10 mouse cellular contexts compared by ENCODE assay signal in the genomic region with DNA sequence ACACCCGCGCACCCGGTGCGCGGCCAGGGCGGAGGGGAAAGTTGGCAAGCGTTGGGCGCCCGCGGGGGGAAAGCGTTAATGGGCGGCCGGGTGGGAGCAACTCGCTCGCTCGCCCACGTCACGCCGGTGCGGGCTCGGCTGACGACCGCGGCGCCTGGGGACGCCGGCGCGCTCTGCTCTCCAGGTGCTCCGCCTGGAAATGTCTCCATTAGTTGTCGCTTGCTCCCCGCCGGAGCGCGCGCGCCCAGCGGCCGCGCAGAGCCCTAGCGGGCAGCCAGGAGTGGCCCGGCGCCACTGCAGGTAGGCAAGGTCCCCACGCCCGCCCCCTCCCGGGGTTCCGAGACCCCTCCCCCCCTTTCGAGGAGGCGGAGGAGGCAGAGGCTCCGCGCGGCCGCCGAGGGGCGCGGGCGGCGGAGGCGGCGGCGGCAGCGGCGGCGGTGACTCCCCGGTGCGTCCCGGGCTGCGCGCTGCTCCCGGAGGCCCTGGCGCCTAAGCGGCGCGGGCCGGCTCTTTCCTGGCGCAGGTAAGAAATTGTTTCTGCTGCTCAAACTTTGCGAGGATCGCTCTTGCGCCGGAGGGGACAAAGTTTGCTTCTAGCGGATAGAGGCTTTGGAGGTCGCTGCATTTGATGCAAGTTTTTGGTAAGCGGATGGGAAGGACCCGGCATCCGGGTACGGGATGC. TPM values are rescaled to one million over a fixed set of nuclear protein-coding genes. Genes with fewer than 3 reads are reported as not detected.
DNase-seq lines count a peak whose midpoint lies in the region; ATAC-seq lines count a peak whose summit lies in the region.
"Had no signal": no experiment of that assay in that cellular context is flagged by ENCODE, and none has a peak within 500 bp of the region (broad histone marks: within the 10 kb centered on the region; RNA-seq: fewer than 3 reads in every experiment).

A gene (plus strand): TSS at position 126 of the 682 bp plus-strand sequence.

- DNase-seq in lung, postnatal 4 days: no peak
- DNase-seq in spleen, postnatal 36 days (ENCODE audit: low spot score in 2 of 2): no peak
- DNase-seq in right cerebral cortex, postnatal 14 days: no peak
- no peak for DNase-seq in urinary bladder, adult 2 months (ENCODE audit: low spot score)
- DNase-seq: cerebellum, adult 11-12 months; kidney, postnatal 25 days had no signal

- H3K4me3 ChIP-seq in lung, embryonic 15.5 days: peak within 1 kb of the TSS; percentile 34
- H3K4me3 ChIP-seq in heart, embryonic 14.5 days (ENCODE audit: control insufficient read depth in 1 of 2, insufficient read depth in 1 of 2, low read depth in 1 of 2, low read length in 2 of 2): peak within 1 kb of the TSS; percentile 67 to 82
- H3K4me3 ChIP-seq in limb, embryonic 12.5 days (replicated peaks): peak within 1 kb of the TSS; percentile 53
- peak within 1 kb of the TSS; percentile 37 for H3K4me3 ChIP-seq in stomach, embryonic 16.5 days (replicated peaks; ENCODE audit: low read length)

- H3K27me3 ChIP-seq in lung, embryonic 15.5 days: peaks cover 90% of the 10 kb centered on the region
- H3K27me3 ChIP-seq in heart, embryonic 14.5 days (ENCODE audit: control insufficient read depth, insufficient read depth, low read length): peaks cover 67% of the 10 kb centered on the region
- peaks cover 95% of the 10 kb centered on the region for H3K27me3 ChIP-seq in limb, embryonic 12.5 days
- peaks cover 92% of the 10 kb centered on the region for H3K27me3 ChIP-seq in stomach, embryonic 16.5 days (ENCODE audit: control insufficient read depth, insufficient read depth, low read length)

- H3K9ac ChIP-seq in lung, embryonic 15.5 days: no peak within 1 kb of the TSS
- peak within 1 kb of the TSS; percentile 96 for H3K9ac ChIP-seq in heart, embryonic 14.5 days (ENCODE audit: low read length)
- peak within 1 kb of the TSS; percentile 48 for H3K9ac ChIP-seq in limb, embryonic 12.5 days (replicated peaks)
- H3K9ac ChIP-seq in stomach, embryonic 16.5 days (ENCODE audit: low read length): no peak within 1 kb of the TSS

- peaks cover 29% of the 10 kb centered on the region for H3K4me1 ChIP-seq in lung, embryonic 15.5 days
- H3K4me1 ChIP-seq in heart, embryonic 14.5 days (ENCODE audit: control insufficient read depth in 2 of 2, insufficient read depth in 2 of 2, low read length in 2 of 2): peaks cover 18 to 43% of the 10 kb centered on the region in 2 experiments
- H3K4me1 ChIP-seq in limb, embryonic 12.5 days (replicated peaks): peaks cover 28% of the 10 kb centered on the region
- H3K4me1 ChIP-seq in stomach, embryonic 16.5 days (ENCODE audit: control insufficient read depth, insufficient read depth, low read length): peaks cover 12% of the 10 kb centered on the region; the same call in 1 of the 2 replicates

- no peak within 1 kb of the TSS for H3K27ac ChIP-seq in lung, embryonic 15.5 days
- H3K27ac ChIP-seq in heart, embryonic 14.5 days (replicated peaks in 1 of 2; ENCODE audit: control insufficient read depth in 1 of 2, insufficient read depth in 1 of 2, low read depth in 2 of 2, low read length in 2 of 2): peak within 1 kb of the TSS; percentile 97
- H3K27ac ChIP-seq in limb, embryonic 12.5 days: no peak within 1 kb of the TSS
- H3K27ac ChIP-seq in stomach, embryonic 16.5 days (ENCODE audit: low read length): no peak within 1 kb of the TSS

- H3K4me2 ChIP-seq in lung, embryonic 15.5 days: peak within 1 kb of the TSS; percentile 58
- peak within 1 kb of the TSS; percentile 85 for H3K4me2 ChIP-seq in heart, embryonic 14.5 days (ENCODE audit: low read length)
- peak within 1 kb of the TSS; percentile 91 for H3K4me2 ChIP-seq in limb, embryonic 12.5 days
- peak within 1 kb of the TSS; percentile 52 for H3K4me2 ChIP-seq in stomach, embryonic 16.5 days (ENCODE audit: low read depth, low read length)

- WGBS in lung, embryonic 15.5 days: under 1% methylated on average over 67 of the region's 86 CpGs
- WGBS in heart, embryonic 14.5 days: under 1% methylated on average over 77 of the region's 86 CpGs
- WGBS in limb, embryonic 12.5 days: under 1% methylated on average over 71 of the region's 86 CpGs
- WGBS in stomach, embryonic 16.5 days: under 1% methylated on average over 84 of the region's 86 CpGs

- H3K36me3 ChIP-seq in lung, embryonic 15.5 days: no peaks in the 10 kb centered on the region
- H3K36me3 ChIP-seq in heart, embryonic 14.5 days (ENCODE audit: control insufficient read depth, insufficient read depth, low read length): peaks cover 7% of the 10 kb centered on the region; the same call in 1 of the 2 replicates
- no peaks in the 10 kb centered on the region for H3K36me3 ChIP-seq in limb, embryonic 12.5 days
- H3K36me3 ChIP-seq in stomach, embryonic 16.5 days (ENCODE audit: control insufficient read depth, insufficient read depth, low read length): no peaks in the 10 kb centered on the region

- H3K9me3 ChIP-seq in lung, embryonic 15.5 days: no peaks in the 10 kb centered on the region
- H3K9me3 ChIP-seq in heart, embryonic 14.5 days (ENCODE audit: control insufficient read depth, low read length): no peaks in the 10 kb centered on the region
- no peaks in the 10 kb centered on the region for H3K9me3 ChIP-seq in limb, embryonic 12.5 days
- no peaks in the 10 kb centered on the region for H3K9me3 ChIP-seq in stomach, embryonic 16.5 days (replicated peaks; ENCODE audit: control insufficient read depth, low read length)

- no peak for ATAC-seq in lung, embryonic 15.5 days (ENCODE audit: borderline replicate concordance, extremely low read depth, low FRiP score, low TSS enrichment)
- peak; percentile 33; the same call in 1 of the 2 replicates for ATAC-seq in heart, embryonic 14.5 days (ENCODE audit: insufficient number of reproducible peaks, insufficient read depth, low FRiP score, low read depth)
- ATAC-seq in limb, embryonic 12.5 days (ENCODE audit: insufficient number of reproducible peaks, insufficient read depth, low FRiP score, low TSS enrichment, low read depth): no peak
- ATAC-seq in stomach, embryonic 16.5 days (ENCODE audit: insufficient read depth, low FRiP score): no peak; the same call in 1 of the 2 replicates

RNA-seq across cellular contexts. Expression of the gene that starts here (rescaled TPM):
- 0.15 and 0.65 TPM in 2 replicates for polyA plus RNA-seq in lung, embryonic 15.5 days (2015; fragmentation: Nextera tagmentation; extraction: Ambion mirVana)
- polyA plus RNA-seq in heart, embryonic 14.5 days (2014; fragmentation: Nextera tagmentation; extraction: Ambion mirVana): 43.3 and 47.3 TPM in 2 replicates
- 5.8 and 7.3 TPM in 2 replicates for polyA plus RNA-seq in limb, embryonic 12.5 days (2016; fragmentation: Nextera tagmentation; extraction: Ambion mirVana)
- polyA plus RNA-seq in stomach, embryonic 16.5 days (2015; fragmentation: Nextera tagmentation; extraction: Ambion mirVana): 0.05 and 0.12 TPM in 2 replicates
- not detected in 2 replicates for polyA plus RNA-seq in urinary bladder, adult 2 months (2012; rRNA removed)

Comparison
In these comparisons a context has a peak if more than half of its experiments do, and no peak if none do; other contexts are left out.
1. H3K27ac ChIP-seq: peak in heart, embryonic 14.5 days (2 of 2); none in lung, embryonic 15.5 days (single experiment), limb, embryonic 12.5 days (single experiment) and stomach, embryonic 16.5 days (single experiment).
2. H3K9ac ChIP-seq: peak in heart, embryonic 14.5 days (single experiment) and limb, embryonic 12.5 days (single experiment); none in lung, embryonic 15.5 days (single experiment) and stomach, embryonic 16.5 days (single experiment).
3. Peak in every context shown above with its lines, with median percentiles within 50 percentile points of each other: H3K4me2 ChIP-seq and H3K4me3 ChIP-seq.